Mouse (Mus musculus) gastrocnemius, postnatal 10 days (tissue): ENCODE data around the gene Rint1. TPM values are rescaled to one million over a fixed set of nuclear protein-coding genes. Genes with fewer than 3 reads are reported as not detected.

Experiments used
- DNase-seq: peaks from one replicate; pipeline ENCODE4 v3.0.0; 2021; ENCODE audit warnings: mixed read lengths
- long read RNA-seq, 2 experiments: library from polyadenylated mRNA; stranded (forward); transcript quantifications; one replicate each; pipeline ENCODE4 v2.0.0; 2021
- total RNA-seq, 2 experiments: library from RNA; stranded (reverse); gene quantifications; 2 replicates each; pipeline ENCODE4 v1.2.3; 2021

Gene Rint1
- total RNA-seq = 10 to 100 TPM in 1 of 2 experiments, 1 to 10 TPM in 1; 9.8 to 13.8 TPM
- long read RNA-seq, experiment 1, transcript Rint1-201 (15 exons, 3,298 nt) = major isoform, 6 of 8 reads
- long read RNA-seq, experiment 1, partial matches to known transcripts = 0 of 8 reads
- long read RNA-seq, experiment 1, other reads (novel, unspliced or antisense) = 2 of 8 reads
- long read RNA-seq, experiment 2, transcript Rint1-201 (15 exons, 3,298 nt) = major isoform, 14 of 16 reads
- long read RNA-seq, experiment 2, partial matches to known transcripts = 1 of 16 reads
- long read RNA-seq, experiment 2, other reads (novel, unspliced or antisense) = 0 of 16 reads

- DNase-seq = peak; percentile 99
Measured at GRCm38 (mm10) chr5:23787536-23788389, at the start of gene Rint1. Gene Rint1, plus strand, starts transcription at chr5:23787711.

GRCm38 (mm10) chr5:23743261-23743660, 44.2 kb upstream of the Rint1 start:
- DNase-seq = no peak

- no peak for DNase-seq
Measured at GRCm38 (mm10) chr5:23749882-23750281, 37.6 kb upstream of the Rint1 start.

- no peak for DNase-seq
Measured at GRCm38 (mm10) chr5:23755591-23755990, 31.9 kb upstream of the Rint1 start.

- DNase-seq = no peak
Measured at GRCm38 (mm10) chr5:23756368-23756767, 31.1 kb upstream of the Rint1 start.

- peak; percentile 17 for DNase-seq
Measured at GRCm38 (mm10) chr5:23758633-23759032, 28.9 kb upstream of the Rint1 start.

- DNase-seq = no peak
Measured at GRCm38 (mm10) chr5:23762531-23762930, 25.0 kb upstream of the Rint1 start.

- no peak for DNase-seq
Measured at GRCm38 (mm10) chr5:23764557-23764956, 23.0 kb upstream of the Rint1 start.

GRCm38 (mm10) chr5:23771105-23771504, 16.4 kb upstream of the Rint1 start:
- no peak for DNase-seq

GRCm38 (mm10) chr5:23774186-23774585, 13.3 kb upstream of the Rint1 start:
- no peak for DNase-seq

- no peak for DNase-seq
Measured at GRCm38 (mm10) chr5:23780516-23780915, 7.0 kb upstream of the Rint1 start.

GRCm38 (mm10) chr5:23781172-23781571, 6.3 kb upstream of the Rint1 start:
- DNase-seq = no peak

- DNase-seq = no peak
Measured at GRCm38 (mm10) chr5:23782051-23782810, 5.3 kb upstream of the Rint1 start.

GRCm38 (mm10) chr5:23782931-23783877, 4.3 kb upstream of the Rint1 start, which contains the start of gene Pus7:
Gene Pus7, minus strand, starts transcription at chr5:23783711.
- DNase-seq = peak; percentile 86

- DNase-seq = no peak
Measured at GRCm38 (mm10) chr5:23788390-23788830, 899 bp downstream of the Rint1 start.

- DNase-seq = no peak
Measured at GRCm38 (mm10) chr5:23789078-23789612, 1.6 kb downstream of the Rint1 start.

- DNase-seq = no peak
Measured at GRCm38 (mm10) chr5:23792726-23793125, 5.2 kb downstream of the Rint1 start.

GRCm38 (mm10) chr5:23814841-23815240, 27.3 kb downstream of the Rint1 start:
- no peak for DNase-seq

- DNase-seq = no peak
Measured at GRCm38 (mm10) chr5:23816681-23817080, 29.2 kb downstream of the Rint1 start.

- no peak for DNase-seq
Measured at GRCm38 (mm10) chr5:23822306-23822705, 34.8 kb downstream of the Rint1 start.

GRCm38 (mm10) chr5:23824171-23824733, 36.7 kb downstream of the Rint1 start:
- DNase-seq = no peak
